ENCODE assay signal across 9 mouse cellular contexts in genomic region chr1:63274046-63274730, GRCm38 (mm10). TPM values are rescaled to one million over a fixed set of nuclear protein-coding genes. Genes with fewer than 3 reads are reported as not detected.
DNase-seq lines count a peak whose midpoint lies in the region; ATAC-seq and TF ChIP-seq lines count a peak whose summit lies in the region.
"Had no signal": no experiment of that assay in that cellular context is flagged by ENCODE, and none has a peak within 500 bp of the region (broad histone marks: within the 10 kb centered on the region; RNA-seq: fewer than 3 reads in every experiment).

No protein-coding gene starts in this region.

- TF ChIP-seq EP300 in ES-Bruce4 (IDR thresholded peaks at IDR 0.05; ENCODE audit: insufficient read depth, low read depth, low read length) = no peak
- TF ChIP-seq EP300 in liver, embryonic 14.5 days (IDR thresholded peaks at IDR 0.05; ENCODE audit: low read depth) = no peak

- intact Hi-C loops in heart, postnatal 36 days (cut with DNase I) = no loop called here

- H3K4me3 ChIP-seq in heart, embryonic 10.5 days = peak overlapping the region; percentile 76
- H3K4me3 ChIP-seq in ES-Bruce4 (ENCODE audit: low read depth, low read length) = peak overlapping the region; percentile 70
- peak overlapping the region; percentile 53 for H3K4me3 ChIP-seq in forebrain, embryonic 15.5 days
- H3K4me3 ChIP-seq in liver, embryonic 14.5 days (ENCODE audit: insufficient read depth in 1 of 2, low read depth in 2 of 2, low read length in 2 of 2) = peak overlapping the region; percentile 26 to 44; a peak in 2 of 4 replicates

- TF ChIP-seq CTCF in ES-Bruce4 (IDR thresholded peaks at IDR 0.05; ENCODE audit: low read depth, low read length) = no peak
- TF ChIP-seq CTCF in liver, embryonic 14.5 days (IDR thresholded peaks at IDR 0.05; ENCODE audit: low read depth) = no peak

- peak overlapping the region; percentile 94 for H3K27ac ChIP-seq in heart, embryonic 10.5 days
- H3K27ac ChIP-seq in ES-Bruce4 (ENCODE audit: insufficient read depth, low read length) = no peak overlapping the region
- 0 out of 2 replicates have a peak overlapping the region, but pooled peaks have one; percentile 76 for H3K27ac ChIP-seq in forebrain, embryonic 15.5 days (replicated peaks)
- no peak overlapping the region for H3K27ac ChIP-seq in liver, embryonic 14.5 days

- no peak for ATAC-seq in forebrain, embryonic 15.5 days (replicated peaks)
- no peak for ATAC-seq in liver, embryonic 14.5 days (ENCODE audit: insufficient read depth)

- peaks cover 61% of the 10 kb centered on the region for H3K27me3 ChIP-seq in heart, embryonic 10.5 days (ENCODE audit: insufficient read depth, poor library complexity, severe bottlenecking)
- no peaks in the 10 kb centered on the region for H3K27me3 ChIP-seq in ES-Bruce4 (ENCODE audit: control insufficient read depth, insufficient read depth, low read length, poor library complexity, severe bottlenecking)
- H3K27me3 ChIP-seq in forebrain, embryonic 15.5 days = peaks cover 51% of the 10 kb centered on the region
- peaks cover 66% of the 10 kb centered on the region for H3K27me3 ChIP-seq in liver, embryonic 14.5 days (ENCODE audit: control insufficient read depth, insufficient read depth, low read length)

- WGBS in heart, embryonic 10.5 days = 15% methylated on average over 19 of the region's 19 CpGs
- WGBS in forebrain, embryonic 15.5 days = 5% methylated on average over 19 of the region's 19 CpGs
- 16% methylated on average over 19 of the region's 19 CpGs for WGBS in liver, embryonic 14.5 days (ENCODE audit: insufficient replicate concordance)

- no peaks in the 10 kb centered on the region for H3K9me3 ChIP-seq in heart, embryonic 10.5 days
- H3K9me3 ChIP-seq in ES-Bruce4 (replicated peaks; ENCODE audit: control insufficient read depth, insufficient read depth, low read length, poor library complexity, severe bottlenecking) = no peaks in the 10 kb centered on the region
- H3K9me3 ChIP-seq in forebrain, embryonic 15.5 days = no peaks in the 10 kb centered on the region
- H3K9me3 ChIP-seq in liver, embryonic 14.5 days (ENCODE audit: control insufficient read depth, low read length) = no peaks in the 10 kb centered on the region

- H3K4me1 ChIP-seq in heart, embryonic 10.5 days = peaks cover 12% of the 10 kb centered on the region
- H3K4me1 ChIP-seq in ES-Bruce4 (ENCODE audit: control insufficient read depth, insufficient read depth, low read length) = no peaks in the 10 kb centered on the region
- H3K4me1 ChIP-seq in forebrain, embryonic 15.5 days = no peaks in the 10 kb centered on the region
- no peaks in the 10 kb centered on the region for H3K4me1 ChIP-seq in liver, embryonic 14.5 days (replicated peaks; ENCODE audit: control insufficient read depth in 2 of 2, insufficient read depth in 2 of 2, low read length in 1 of 2)

- no peak for DNase-seq in heart, embryonic 10.5 days (ENCODE audit: low spot score)
- no peak for DNase-seq in heart, postnatal 36 days
- no peak for DNase-seq in liver, embryonic 14.5 days (ENCODE audit: low read depth in 3 of 3, low spot score in 3 of 3)
- no peak for DNase-seq in cerebellum, adult 8-10 months
- DNase-seq in natural killer cell, adult 2 months (ENCODE audit: low spot score in 2 of 2) = no peak
- no peak for DNase-seq in cerebellum, adult 9-11 months
- DNase-seq: B cell, adult 2 months had no signal

- peak overlapping the region; percentile 87 for H3K9ac ChIP-seq in ES-Bruce4 (ENCODE audit: low read depth, poor library complexity, severe bottlenecking)
- H3K9ac ChIP-seq in forebrain, embryonic 15.5 days (replicated peaks) = peak overlapping the region; percentile 57
- H3K9ac ChIP-seq in liver, embryonic 14.5 days (replicated peaks) = no peak overlapping the region

- H3K36me3 ChIP-seq in heart, embryonic 10.5 days = no peaks in the 10 kb centered on the region
- H3K36me3 ChIP-seq in ES-Bruce4 (ENCODE audit: control insufficient read depth, insufficient read depth, low read length, poor library complexity, severe bottlenecking) = no peaks in the 10 kb centered on the region
- H3K36me3 ChIP-seq in forebrain, embryonic 15.5 days = no peaks in the 10 kb centered on the region
- H3K36me3 ChIP-seq in liver, embryonic 14.5 days (replicated peaks; ENCODE audit: control insufficient read depth, insufficient read depth, low read depth) = no peaks in the 10 kb centered on the region

- H3K4me2 ChIP-seq in forebrain, embryonic 15.5 days (replicated peaks) = peak overlapping the region; percentile 50
- 0 out of 2 replicates have a peak overlapping the region, but pooled peaks have one; percentile 44 for H3K4me2 ChIP-seq in liver, embryonic 14.5 days (ENCODE audit: low read depth)

- TF ChIP-seq POLR2A in ES-Bruce4 (IDR thresholded peaks at IDR 0.05; ENCODE audit: insufficient read depth, low read length) = no peak

RNA-seq across cellular contexts. Expression of gene Zdbf2, which starts 1.1 kb away (rescaled TPM):
- polyA plus RNA-seq in heart, embryonic 10.5 days (2016; fragmentation: Nextera tagmentation; extraction: Ambion mirVana) = 11.4 and 11.9 TPM in 2 replicates
- under 1 TPM; 0.30 to 0.69 TPM for total RNA-seq in heart, postnatal 36 days (2021)
- 35.7 and 38.2 TPM in 2 replicates for polyA plus RNA-seq in ES-Bruce4 (2011; ENCODE audit: insufficient read depth, insufficient read length, low read depth, missing spikeins)
- polyA plus RNA-seq in forebrain, embryonic 15.5 days (2015; fragmentation: Nextera tagmentation; extraction: Ambion mirVana) = 30.4 and 34.8 TPM in 2 replicates
- 0.09 TPM in 2 replicates for polyA plus RNA-seq in liver, embryonic 14.5 days (2012; rRNA removed)
- polyA plus RNA-seq in liver, embryonic 14.5 days (2014; fragmentation: Nextera tagmentation; extraction: Ambion mirVana) = 0.06 and 0.19 TPM in 2 replicates

RNA-seq across cellular contexts. Expression of gene Gpr1, which starts 59.8 kb away (rescaled TPM):
- polyA plus RNA-seq in heart, embryonic 10.5 days (2016; fragmentation: Nextera tagmentation; extraction: Ambion mirVana) = 0.15 and 0.34 TPM in 2 replicates
- under 1 TPM; 0.44 to 0.49 TPM for total RNA-seq in heart, postnatal 36 days (2021)
- polyA plus RNA-seq in ES-Bruce4 (2011; ENCODE audit: insufficient read depth, insufficient read length, low read depth, missing spikeins) = 0.35 and 0.61 TPM in 2 replicates
- 0.33 and 0.34 TPM in 2 replicates for polyA plus RNA-seq in forebrain, embryonic 15.5 days (2015; fragmentation: Nextera tagmentation; extraction: Ambion mirVana)
- polyA plus RNA-seq in liver, embryonic 14.5 days (2012; rRNA removed) = not detected in 2 replicates
- not detected in 2 replicates for polyA plus RNA-seq in liver, embryonic 14.5 days (2014; fragmentation: Nextera tagmentation; extraction: Ambion mirVana)

Comparison
In these comparisons a context has a peak if more than half of its experiments do, and no peak if none do; other contexts are left out.
1. H3K27ac ChIP-seq: peak in heart, embryonic 10.5 days (single experiment) and forebrain, embryonic 15.5 days (single experiment); none in ES-Bruce4 (single experiment) and liver, embryonic 14.5 days (single experiment).
2. RNA of gene Zdbf2, which starts 1.1 kb away (polyA plus RNA-seq): 35.7 to 38.2 TPM in ES-Bruce4, 30.4 to 34.8 TPM in forebrain, embryonic 15.5 days and 11.4 to 11.9 TPM in heart, embryonic 10.5 days; 0.06 to 0.19 TPM in liver, embryonic 14.5 days; every median in the first group is over 10 times any median in the second.
3. Peak in every context shown above with its lines, with median percentiles within 50 percentile points of each other: H3K4me3 ChIP-seq.